Comparison of ENCODE assay signal across 10 mouse cellular contexts in the genomic region with DNA sequence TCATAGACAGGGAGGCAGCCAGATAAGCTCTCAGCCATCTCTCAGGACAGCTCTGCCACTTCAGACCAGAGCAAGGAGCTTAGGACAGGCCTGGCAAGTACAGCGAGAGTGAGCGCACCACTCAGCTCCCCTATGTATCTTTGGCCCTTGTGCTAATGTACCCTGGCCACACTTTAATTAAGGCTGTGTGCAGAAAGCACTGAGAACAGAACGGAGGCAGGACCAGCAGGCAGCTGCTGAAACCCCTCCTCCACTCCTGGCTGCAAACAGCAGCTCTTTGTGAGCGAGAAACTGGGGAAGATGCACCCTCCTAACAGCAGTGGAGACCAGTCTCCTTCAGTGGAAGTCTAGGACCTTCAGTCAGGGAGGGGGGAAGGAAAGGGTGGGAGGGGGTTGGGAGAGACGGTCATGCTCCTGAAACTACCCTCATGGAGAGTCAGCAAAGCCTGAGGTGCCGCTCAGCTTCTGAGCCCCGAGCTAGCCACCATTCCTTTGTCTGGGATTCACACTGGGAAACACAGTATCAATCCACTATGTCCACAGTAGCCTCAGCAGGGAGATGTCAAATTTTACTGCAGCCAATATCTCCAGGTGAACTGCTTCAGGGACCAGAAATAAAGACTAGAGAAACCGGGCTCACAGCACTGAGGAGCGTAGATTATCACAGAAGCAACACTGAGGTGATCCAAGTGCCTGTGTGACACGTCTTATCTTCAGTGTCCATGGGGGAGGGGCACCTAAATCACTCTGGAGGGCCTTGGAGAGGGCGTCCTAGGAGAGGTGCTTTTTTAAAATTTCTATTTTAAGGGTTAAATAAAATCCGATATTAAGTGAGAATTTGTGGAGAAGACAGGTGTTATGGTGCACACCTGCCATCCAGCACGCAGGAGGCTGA. TPM values are rescaled to one million over a fixed set of nuclear protein-coding genes. Genes with fewer than 3 reads are reported as not detected.
DNase-seq lines count a peak whose midpoint lies in the region; ATAC-seq and TF ChIP-seq lines count a peak whose summit lies in the region.
"Had no signal": no experiment of that assay in that cellular context is flagged by ENCODE, and none has a peak within 500 bp of the region (broad histone marks: within the 10 kb centered on the region; RNA-seq: fewer than 3 reads in every experiment).

No protein-coding gene starts in this region.

- no peaks in the 10 kb centered on the region for H3K27me3 ChIP-seq in embryonic facial prominence, embryonic 10.5 days (replicated peaks; ENCODE audit: low read depth, poor library complexity, severe bottlenecking)
- no peaks in the 10 kb centered on the region for H3K27me3 ChIP-seq in hindbrain, embryonic 10.5 days (ENCODE audit: insufficient read depth, poor library complexity, severe bottlenecking)
- H3K27me3 ChIP-seq in midbrain, embryonic 14.5 days (ENCODE audit: control insufficient read depth, insufficient read depth, low read length): no peaks in the 10 kb centered on the region
- H3K27me3 ChIP-seq: limb, embryonic 15.5 days had no signal

- H3K4me1 ChIP-seq in embryonic facial prominence, embryonic 10.5 days: peaks cover 12% of the 10 kb centered on the region
- H3K4me1 ChIP-seq in hindbrain, embryonic 10.5 days (replicated peaks): peaks cover 23% of the 10 kb centered on the region
- H3K4me1 ChIP-seq in midbrain, embryonic 14.5 days (ENCODE audit: control insufficient read depth, insufficient read depth, low read length): peaks cover 24% of the 10 kb centered on the region
- H3K4me1 ChIP-seq: limb, embryonic 15.5 days had no signal

- no peak for TF ChIP-seq CTCF in layer of hippocampus, adult 2 months (conservative IDR thresholded peaks at IDR 0.05)

- WGBS in embryonic facial prominence, embryonic 10.5 days: 27% methylated on average over 13 of the region's 13 CpGs
- 23% methylated on average over 13 of the region's 13 CpGs for WGBS in hindbrain, embryonic 10.5 days
- WGBS in midbrain, embryonic 14.5 days: 21% methylated on average over 13 of the region's 13 CpGs

- peak overlapping the region; percentile 46 for H3K9ac ChIP-seq in midbrain, embryonic 14.5 days (replicated peaks; ENCODE audit: low read length)
- H3K9ac ChIP-seq: limb, embryonic 15.5 days had no signal

- H3K36me3 ChIP-seq in embryonic facial prominence, embryonic 10.5 days (replicated peaks): no peaks in the 10 kb centered on the region
- no peaks in the 10 kb centered on the region for H3K36me3 ChIP-seq in hindbrain, embryonic 10.5 days
- H3K36me3 ChIP-seq in midbrain, embryonic 14.5 days (ENCODE audit: control insufficient read depth, insufficient read depth, low read length): no peaks in the 10 kb centered on the region
- H3K36me3 ChIP-seq: G1E; limb, embryonic 15.5 days had no signal

- peak in 1 of 2 experiments; percentile 9 for DNase-seq in layer of hippocampus, adult 2 months (ENCODE audit: low spot score in 2 of 2)
- no peak for DNase-seq in layer of hippocampus, adult 8-10 months (ENCODE audit: low spot score in 2 of 2)
- peak; percentile 42 for DNase-seq in embryonic facial prominence, embryonic 10.5 days (ENCODE audit: low spot score)
- DNase-seq in hindbrain, embryonic 10.5 days (ENCODE audit: low spot score): peak; percentile 54
- peak; percentile 76 for DNase-seq in midbrain, embryonic 14.5 days
- no peak for DNase-seq in gastrocnemius, adult 18-20 months (ENCODE audit: low spot score)
- DNase-seq in kidney, postnatal 4 days: no peak
- DNase-seq in left cerebral cortex, adult 8-10 months (ENCODE audit: low spot score in 2 of 2): no peak

- ATAC-seq in midbrain, embryonic 14.5 days (ENCODE audit: low FRiP score, low TSS enrichment): peak; percentile 63

- H3K9me3 ChIP-seq in embryonic facial prominence, embryonic 10.5 days: no peaks in the 10 kb centered on the region
- no peaks in the 10 kb centered on the region for H3K9me3 ChIP-seq in hindbrain, embryonic 10.5 days
- no peaks in the 10 kb centered on the region for H3K9me3 ChIP-seq in midbrain, embryonic 14.5 days (ENCODE audit: control insufficient read depth, low read length)
- H3K9me3 ChIP-seq: limb, embryonic 15.5 days had no signal

- H3K4me2 ChIP-seq in midbrain, embryonic 14.5 days (ENCODE audit: low read length): peak overlapping the region; percentile 41
- H3K4me2 ChIP-seq: limb, embryonic 15.5 days had no signal

- H3K4me3 ChIP-seq in layer of hippocampus, adult 2 months: no peak overlapping the region
- peak overlapping the region; percentile 35 for H3K4me3 ChIP-seq in embryonic facial prominence, embryonic 10.5 days
- H3K4me3 ChIP-seq in hindbrain, embryonic 10.5 days: peak overlapping the region; percentile 28
- H3K4me3 ChIP-seq in midbrain, embryonic 14.5 days (replicated peaks; ENCODE audit: low read depth, low read length): no peak overlapping the region
- H3K4me3 ChIP-seq: limb, embryonic 15.5 days had no signal

- peak overlapping the region; percentile 70; the same call in 1 of the 2 replicates for H3K27ac ChIP-seq in layer of hippocampus, adult 2 months
- peak overlapping the region; percentile 82 for H3K27ac ChIP-seq in embryonic facial prominence, embryonic 10.5 days (replicated peaks)
- H3K27ac ChIP-seq in hindbrain, embryonic 10.5 days: peak overlapping the region; percentile 91
- peak overlapping the region; percentile 89 for H3K27ac ChIP-seq in midbrain, embryonic 14.5 days (replicated peaks; ENCODE audit: low read depth, low read length)
- H3K27ac ChIP-seq: limb, embryonic 15.5 days had no signal

RNA-seq across cellular contexts. Expression of a gene that starts 18.0 kb away (rescaled TPM):
- 1 to 10 TPM; 5.4 to 6.6 TPM for total RNA-seq in layer of hippocampus, adult 2 months (2021)
- 10 to 100 TPM in 1 of 4 experiments, 1 to 10 TPM in 3; 7.5 to 10.8 (median 9.0) TPM for total RNA-seq in layer of hippocampus, adult 8-10 months (2022)
- polyA plus RNA-seq in embryonic facial prominence, embryonic 10.5 days (2016; fragmentation: Nextera tagmentation; extraction: Ambion mirVana): 3.0 and 4.2 TPM in 2 replicates
- 12.4 and 28.8 TPM in 2 replicates for polyA plus RNA-seq in hindbrain, embryonic 10.5 days (2016; fragmentation: Nextera tagmentation; extraction: Ambion mirVana)
- polyA plus RNA-seq in midbrain, embryonic 14.5 days (2014; fragmentation: Nextera tagmentation; extraction: Ambion mirVana): 64.0 and 64.8 TPM in 2 replicates
- not detected for total RNA-seq in gastrocnemius, adult 18-20 months (2021)
- 10 to 100 TPM; 18.8 to 20.4 (median 19.4) TPM for total RNA-seq in left cerebral cortex, adult 8-10 months (2022)
- polyA plus RNA-seq: G1E had no signal

Comparison
In these comparisons a context has a peak if more than half of its experiments do, and no peak if none do; other contexts are left out.
1. DNase-seq: peak in embryonic facial prominence, embryonic 10.5 days (single experiment), hindbrain, embryonic 10.5 days (single experiment) and midbrain, embryonic 14.5 days (single experiment); none in layer of hippocampus, adult 8-10 months (0 of 2), gastrocnemius, adult 18-20 months (single experiment), kidney, postnatal 4 days (0 of 2) and left cerebral cortex, adult 8-10 months (0 of 2).
2. H3K4me3 ChIP-seq: peak in embryonic facial prominence, embryonic 10.5 days (single experiment) and hindbrain, embryonic 10.5 days (single experiment); none in layer of hippocampus, adult 2 months (single experiment) and midbrain, embryonic 14.5 days (single experiment).
3. RNA of a gene that starts 18.0 kb away (total RNA-seq): 18.8 to 20.4 TPM in left cerebral cortex, adult 8-10 months, 7.5 to 10.8 TPM in layer of hippocampus, adult 8-10 months and 5.4 to 6.6 TPM in layer of hippocampus, adult 2 months; not detected in gastrocnemius, adult 18-20 months; every median in the first group is over 4 times any median in the second.
4. Peak in every context shown above with its lines, with median percentiles within 50 percentile points of each other: H3K27ac ChIP-seq.